In genomic region chr9:40299323-40299722, GRCm38 (mm10) we compare ENCODE assay signal across 16 mouse cellular contexts. TPM values are rescaled to one million over a fixed set of nuclear protein-coding genes. Genes with fewer than 3 reads are reported as not detected.
"Had no signal": no experiment of that assay in that cellular context is flagged by ENCODE, and none has a peak within 500 bp of the region (broad histone marks: within the 10 kb centered on the region; RNA-seq: fewer than 3 reads in every experiment).

No protein-coding gene starts in this region.

- DNase-seq: left cerebral cortex, postnatal 4 days; liver; liver, embryonic 13.5 days; liver, postnatal 0 days; lung, adult 18-20 months; lung, adult 2 months; lung, embryonic 14.5 days; lung, postnatal 10 days; lung, postnatal 14 days; lung, postnatal 36 days; lung, postnatal 4 days; midbrain, embryonic 14.5 days had no signal

RNA-seq across cellular contexts. Expression of gene Scn3b, which starts 30.3 kb away (rescaled TPM):
- total RNA-seq: megakaryocyte progenitor cell, adult 5-6 weeks; megakaryocyte, adult 5-6 weeks; megakaryocyte-erythroid progenitor cell, adult 5-6 weeks; monocyte, adult 5-6 weeks had no signal
